Mouse (Mus musculus) frontal cortex, adult 2 months (tissue): ENCODE measurements at regions not wholly inside any gene's neighbourhood (a gene's known extent, or its start where the extent isn't known, plus 50 kb on each side); places are given as distances from the start of the nearest gene placed in this dataset.
A peak's percentile ranks its signal among the peaks of the same experiment; 100 is the strongest.

Experiments used
- DNase-seq, 2 experiments: peaks; one replicate each; pipeline ENCODE4 v3.0.0; 2022; ENCODE audit warnings: low spot score in 1 of 2; ENCODE audit errors: extremely low spot score in 1 of 2

DNA sequence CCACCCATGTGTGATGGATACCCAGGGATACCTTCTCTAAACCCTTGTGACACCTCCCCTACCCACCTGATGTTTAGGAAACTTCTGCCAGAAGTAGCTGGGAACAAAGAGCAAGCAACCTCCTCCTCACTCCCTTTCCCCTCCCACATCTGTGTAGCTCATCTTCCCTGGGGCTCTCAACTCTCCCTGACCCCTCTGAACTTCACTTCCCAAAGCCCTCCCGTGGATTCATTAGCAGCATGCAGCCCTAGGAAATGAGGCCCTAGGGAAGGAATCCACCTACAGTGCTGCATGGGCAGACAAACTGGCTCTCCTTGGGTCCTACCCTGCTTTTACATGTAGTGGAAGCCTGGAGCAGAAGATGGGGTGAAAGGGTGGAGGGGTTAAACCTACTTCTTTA lies 370.6 kb downstream of the Gm9195 start:
- no peak for DNase-seq

DNA sequence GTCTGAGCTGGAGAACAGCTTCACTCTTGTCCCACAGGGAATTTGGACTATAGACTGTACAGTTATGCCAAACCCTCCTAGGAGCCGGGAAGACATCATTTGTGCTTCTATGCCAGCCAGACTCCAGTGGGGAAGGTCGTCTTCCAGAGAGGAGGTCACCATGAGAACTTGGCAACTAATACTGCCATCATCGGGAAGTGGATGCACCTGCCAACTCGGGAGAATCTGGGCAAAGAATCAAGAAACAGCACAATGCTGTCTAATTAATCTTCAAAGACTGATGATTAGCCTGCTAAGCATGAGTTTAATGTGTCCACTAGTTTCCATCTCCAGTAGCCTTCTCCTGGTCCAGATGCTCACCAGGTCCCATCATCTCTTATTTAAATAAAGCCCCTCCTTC lies 374.8 kb downstream of the Gm9195 start:
- DNase-seq, result peak; percentile 1 to 11

DNA sequence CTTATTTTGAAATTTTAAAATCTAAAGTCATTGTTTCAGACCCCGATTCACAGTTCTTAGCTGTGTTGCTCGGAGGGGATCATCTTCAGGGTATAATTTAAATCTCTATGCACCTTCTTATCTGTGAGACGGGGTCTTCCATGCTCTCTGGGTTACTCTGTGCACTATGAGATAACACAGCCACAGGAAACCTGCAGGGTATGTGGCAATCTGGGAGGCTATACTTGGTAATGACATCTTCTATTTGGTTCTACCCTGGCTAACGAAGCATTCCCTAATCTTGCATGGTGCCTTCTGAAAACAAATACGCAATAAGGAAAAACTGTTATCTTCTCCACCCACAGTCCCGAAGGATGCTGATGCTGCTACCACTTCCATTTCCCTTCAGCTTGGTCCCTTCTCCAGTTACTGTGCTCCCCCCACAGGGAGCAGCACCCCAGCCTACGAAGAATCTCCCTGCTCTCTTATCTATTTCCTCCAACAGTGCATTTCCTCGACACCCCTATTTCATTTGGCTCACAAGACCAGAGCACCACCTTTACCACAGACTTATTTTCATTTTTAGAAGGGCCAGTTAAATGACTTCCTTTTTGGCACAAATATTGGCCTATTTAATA lies 378.2 kb downstream of the Gm9195 start:
- no peak for DNase-seq

DNA sequence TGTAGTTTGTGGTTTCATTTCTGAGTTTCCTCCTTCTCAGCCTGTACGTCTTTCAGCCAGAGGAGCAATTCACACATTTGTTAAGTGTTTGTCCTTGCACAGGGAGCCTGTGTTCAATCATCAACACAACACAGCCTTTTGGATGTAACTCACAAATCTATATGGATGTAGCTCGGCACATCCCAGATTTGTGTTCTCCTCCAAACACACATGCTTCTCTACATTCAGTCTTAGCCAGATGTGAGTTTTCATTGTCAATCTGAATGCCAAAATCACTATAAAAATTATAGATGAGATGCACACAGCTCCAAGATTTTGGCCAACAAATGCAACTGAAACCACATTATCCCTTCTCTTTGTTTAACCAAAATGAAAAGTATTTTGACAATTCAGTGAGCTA lies 380.9 kb downstream of the Gm9195 start:
- DNase-seq, result no peak

GRCm38 (mm10) chr14:72091579-72091978 lies 400.1 kb downstream of the Gm9195 start:
- peak in 1 of 2 experiments; percentile 33 for DNase-seq

DNA sequence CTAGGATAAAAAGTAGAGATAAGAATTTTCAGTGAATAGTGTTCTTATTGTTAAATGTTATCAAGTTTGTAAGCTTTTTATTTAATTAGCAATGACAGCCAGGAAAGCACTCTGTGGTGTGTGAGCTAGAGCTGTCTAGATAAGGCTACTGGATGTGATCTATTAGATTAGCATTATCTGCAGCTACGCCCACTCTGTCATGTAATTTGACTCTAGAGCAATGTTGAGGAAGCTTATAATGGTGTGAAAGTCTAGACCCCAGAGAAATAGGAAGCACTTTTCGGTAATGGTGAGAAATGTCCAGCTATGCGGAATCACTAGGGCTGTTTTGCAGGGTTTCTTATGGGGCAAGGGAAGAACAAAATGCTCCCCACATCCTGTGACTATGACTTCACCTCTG lies 410.2 kb downstream of the Gm9195 start:
- no peak for DNase-seq

DNA sequence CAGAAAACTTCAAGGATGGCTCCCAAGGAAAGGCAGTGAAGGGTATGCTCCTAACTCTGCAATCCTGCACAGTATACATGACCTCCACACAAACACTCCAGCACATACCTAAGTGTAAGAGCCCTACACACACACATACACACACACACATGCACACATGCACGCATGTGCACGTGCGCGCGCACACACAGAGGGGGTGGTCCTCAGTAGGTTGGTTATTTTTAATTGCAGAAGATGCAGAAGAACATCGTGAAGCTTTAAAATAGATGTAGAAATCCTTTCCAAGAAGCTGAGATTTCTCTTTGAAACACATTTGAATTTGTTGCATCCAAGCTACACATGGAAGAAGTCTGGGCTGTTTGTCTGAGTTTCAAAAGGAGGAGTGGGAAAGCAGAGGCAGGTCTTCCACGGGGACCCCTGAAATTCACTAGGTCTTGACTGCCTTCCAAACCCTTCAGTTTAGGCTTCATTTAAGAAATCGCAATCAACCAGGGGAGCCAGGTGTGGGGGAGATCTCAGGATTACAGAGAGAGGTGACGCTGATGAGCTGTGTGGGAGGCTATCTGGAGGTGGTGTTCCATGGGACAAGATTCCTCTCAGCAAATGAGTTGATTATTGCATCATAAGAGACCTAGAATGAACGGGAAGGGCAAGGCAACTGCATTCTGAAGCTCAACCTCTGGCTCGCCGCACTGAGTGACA lies 427.4 kb downstream of the Gm9195 start:
- peak; percentile 60 to 64 for DNase-seq

- peak in 1 of 2 experiments; percentile 34 for DNase-seq
These were observed 448.8 kb downstream of the Gm9195 start for GRCm38 (mm10) chr14:72042881-72043236.

- peak; percentile 9 to 34 for DNase-seq
These were observed 449.3 kb downstream of the Gm9195 start for GRCm38 (mm10) chr14:72042112-72042880.

GRCm38 (mm10) chr14:72030396-72030795 lies 461.2 kb downstream of the Gm9195 start:
- no peak for DNase-seq

- no peak for DNase-seq
These were observed 464.1 kb downstream of the Gm9195 start for GRCm38 (mm10) chr14:72027362-72028020.

GRCm38 (mm10) chr14:72004371-72004770 lies 487.3 kb downstream of the Gm9195 start:
- DNase-seq, result peak in 1 of 2 experiments; percentile 14

- peak; percentile 5 to 58 for DNase-seq
These were observed 489.2 kb downstream of the Gm9195 start for GRCm38 (mm10) chr14:72002205-72003138.

DNA sequence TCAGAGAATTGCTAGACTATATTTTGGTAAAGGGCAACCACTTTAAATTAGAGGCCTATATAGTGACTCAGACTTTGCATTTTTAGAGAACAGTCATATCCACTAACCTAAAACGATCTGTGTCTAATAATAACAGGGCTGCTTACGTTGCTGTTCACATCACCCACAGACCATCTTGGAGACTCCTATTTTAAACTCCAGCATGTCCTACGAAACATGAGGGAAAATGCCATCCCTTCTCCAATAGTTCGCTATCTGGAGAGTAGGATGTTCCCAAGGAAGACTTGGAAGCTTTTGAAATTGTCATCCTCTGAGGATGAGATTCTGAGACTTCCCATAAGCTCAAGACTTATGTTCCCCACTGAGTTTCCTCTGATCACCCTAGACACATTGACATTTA lies 518.6 kb downstream of the Gm9195 start:
- DNase-seq, result peak; percentile 35 to 67

DNA sequence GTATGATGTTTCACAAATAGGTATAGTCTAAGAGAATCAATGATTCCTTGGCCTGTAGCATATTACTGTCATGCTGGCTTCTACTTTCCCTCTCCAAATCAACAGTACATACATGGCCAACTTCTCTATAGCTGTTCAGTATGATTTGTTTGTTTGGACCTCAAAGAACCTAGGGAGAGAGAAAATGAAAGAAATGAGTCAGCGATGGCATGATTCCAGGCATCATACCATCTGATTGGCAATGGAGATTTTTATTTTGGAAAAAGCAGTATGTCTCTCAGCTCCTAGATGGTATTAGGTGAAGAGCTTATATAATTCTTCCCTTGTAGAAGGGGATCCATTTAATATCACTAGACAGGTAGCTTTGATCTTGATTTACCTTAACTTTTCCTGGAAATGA lies 519.1 kb downstream of the Gm9195 start:
- DNase-seq, result peak in 1 of 2 experiments; percentile 32

DNA sequence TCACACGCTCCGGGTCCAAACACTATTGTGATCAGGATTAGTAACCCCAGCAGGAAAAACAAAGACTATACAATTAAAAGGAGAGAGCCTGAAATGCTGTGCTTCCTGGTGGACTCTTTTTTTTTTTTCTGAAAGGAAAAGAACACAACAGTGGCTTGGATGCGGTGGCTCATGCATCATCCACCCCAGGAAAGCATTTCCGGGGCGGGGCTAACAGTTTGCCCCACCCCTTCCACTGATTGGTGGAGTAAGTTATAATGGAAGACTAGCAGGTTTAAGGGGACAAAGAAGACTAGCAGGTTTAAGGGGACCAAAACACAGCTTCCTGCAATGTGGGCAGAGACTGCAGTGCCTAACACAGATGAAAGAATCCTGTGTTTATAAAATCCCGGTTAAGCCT lies 524.0 kb downstream of the Gm9195 start:
- no peak for DNase-seq

GRCm38 (mm10) chr14:71963389-71964169 lies 528.1 kb downstream of the Gm9195 start:
- DNase-seq, result no peak

DNA sequence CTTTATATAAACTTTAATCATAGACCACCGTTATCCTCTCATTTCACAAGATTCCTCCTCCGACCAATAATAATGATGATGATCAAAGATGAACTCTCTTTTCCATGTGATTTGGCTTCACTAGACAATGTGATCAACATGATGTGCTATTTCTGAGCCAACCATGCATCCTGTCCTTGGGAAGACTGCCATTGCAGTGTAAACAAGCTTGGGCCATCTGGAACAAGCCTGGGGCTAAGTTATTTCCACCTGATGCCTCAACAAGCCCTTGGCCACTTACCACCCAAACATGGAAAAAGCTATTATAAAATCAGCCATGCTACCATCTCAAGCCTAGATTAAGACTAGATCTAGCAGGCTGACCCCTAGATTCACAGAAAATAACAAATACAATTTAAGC lies 542.9 kb downstream of the Gm9195 start:
- no peak for DNase-seq

DNA sequence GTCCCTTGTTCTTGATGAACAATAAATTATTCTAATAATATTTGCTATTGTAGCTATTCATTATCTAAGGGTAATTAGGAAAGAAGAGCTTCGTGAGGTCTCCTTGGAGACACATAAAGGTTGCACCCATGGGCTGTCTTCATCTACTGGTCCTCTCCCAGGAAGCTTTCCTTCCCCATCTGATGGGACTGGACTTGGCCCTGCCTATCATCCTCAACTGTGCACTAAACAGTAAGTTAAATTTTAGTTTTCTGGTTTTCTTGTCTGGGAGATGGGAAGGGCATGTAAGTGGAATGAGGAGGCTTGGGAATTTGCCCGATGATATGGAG lies 554.5 kb downstream of the Gm9195 start:
- DNase-seq, result no peak
